Mouse (Mus musculus): ENCODE data around the gene Hivep3.

The Hivep3 gene

DNA sequence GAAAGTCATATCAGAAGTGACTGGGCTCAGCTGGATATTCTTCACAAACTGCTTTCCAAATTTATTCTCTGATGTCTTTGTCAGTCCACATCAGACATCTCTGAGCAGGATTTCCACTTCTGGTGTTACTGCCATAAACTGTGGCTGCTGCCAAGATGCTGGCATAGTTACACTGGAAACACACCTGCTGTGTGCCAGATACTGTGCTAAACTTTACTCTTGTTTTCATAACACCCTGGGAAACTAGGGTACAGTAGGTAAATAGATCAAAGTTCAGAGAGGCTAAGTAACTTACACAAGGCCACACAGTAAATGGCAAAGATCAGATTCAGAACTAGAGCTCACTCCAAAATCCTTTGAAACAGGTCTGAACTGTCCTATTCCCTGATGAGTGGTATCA, 367.6 kb downstream of the Hivep3 start:
- DNase-seq (ENCODE audit: low spot score in 2 of 2): no peak

DNA sequence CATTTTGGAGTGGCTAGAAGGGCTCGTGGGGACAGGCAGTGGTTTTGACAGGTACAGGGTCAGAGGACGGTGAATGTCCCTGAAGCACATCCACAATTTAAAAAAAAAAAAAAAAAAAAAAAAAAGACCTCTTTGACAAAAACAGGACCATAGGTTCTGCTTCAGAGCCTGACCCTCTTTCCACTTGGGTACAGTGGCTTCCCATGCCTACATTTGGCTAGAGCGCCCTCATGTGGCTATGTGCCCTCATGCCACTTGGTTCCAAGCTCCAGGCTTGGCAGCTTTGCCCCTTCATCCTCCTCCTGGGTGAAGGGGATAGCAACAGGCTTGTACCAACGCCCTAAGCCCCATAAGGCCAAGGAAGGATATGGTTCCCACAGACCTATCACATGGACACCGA, 371.0 kb downstream of the Hivep3 start:
- peak; percentile 18 to 56 for DNase-seq (ENCODE audit: low spot score in 2 of 2)

DNA sequence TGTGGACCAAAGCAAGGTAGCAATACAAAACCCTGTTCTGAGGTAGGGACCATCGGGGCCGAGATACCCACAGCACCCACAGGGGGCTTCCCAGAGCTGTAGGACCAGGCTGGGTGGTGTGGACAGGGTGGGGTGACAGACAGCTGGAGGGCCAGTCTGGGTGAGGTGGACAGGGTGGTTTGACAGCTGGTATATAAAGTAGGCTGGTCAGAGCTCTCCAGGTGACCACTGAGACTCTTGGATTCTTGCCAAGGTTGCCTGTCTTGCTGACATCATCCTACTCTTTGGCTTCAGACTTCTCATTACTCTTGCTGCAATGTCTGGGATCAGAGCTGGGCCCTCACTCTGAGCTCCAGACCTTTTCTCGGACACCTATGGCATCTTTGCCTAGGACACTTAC, 372.8 kb downstream of the Hivep3 start:
- no peak for DNase-seq (ENCODE audit: low spot score in 2 of 2)

DNA sequence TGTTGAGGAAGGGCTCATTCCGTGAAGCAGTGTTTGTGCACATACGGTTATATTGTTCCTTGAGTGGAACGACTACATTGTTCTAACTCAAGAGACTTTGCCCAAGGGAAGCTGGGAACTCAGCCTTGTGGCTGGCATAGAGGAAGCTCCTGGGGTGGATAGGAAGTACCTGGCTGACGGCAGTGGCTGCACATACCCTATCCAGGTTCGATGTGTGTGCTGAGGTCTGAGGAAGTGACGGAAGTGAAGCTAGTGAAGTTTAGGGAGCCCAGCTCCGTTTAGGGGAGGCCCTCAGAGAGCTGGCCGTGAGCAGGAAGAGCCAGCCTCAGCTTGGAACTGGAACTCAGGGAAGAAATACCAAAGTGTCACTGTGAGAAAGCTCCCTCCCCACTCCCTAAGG, 374.2 kb downstream of the Hivep3 start:
- DNase-seq (ENCODE audit: low spot score in 2 of 2): no peak

DNA sequence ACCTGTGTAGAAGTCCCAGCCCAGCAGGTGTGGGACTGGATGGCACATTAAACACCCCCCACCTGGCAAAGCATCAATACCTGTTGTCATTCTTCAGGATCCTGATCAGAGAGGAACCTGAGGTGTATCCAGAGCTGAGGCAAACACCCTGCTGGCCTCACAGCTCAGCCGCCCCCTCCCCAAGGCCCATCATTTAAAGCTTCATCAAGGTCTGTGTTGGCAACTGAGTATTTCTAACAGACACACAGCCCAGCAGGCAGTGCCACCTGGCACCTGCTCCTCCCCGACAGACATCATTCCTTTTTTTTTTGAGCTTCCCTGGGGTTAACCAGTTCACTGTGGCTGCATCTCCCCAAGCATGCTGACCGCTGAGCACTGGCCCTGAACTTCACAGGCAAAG, 381.9 kb downstream of the Hivep3 start:
- no peak for DNase-seq (ENCODE audit: low spot score in 2 of 2)

DNA sequence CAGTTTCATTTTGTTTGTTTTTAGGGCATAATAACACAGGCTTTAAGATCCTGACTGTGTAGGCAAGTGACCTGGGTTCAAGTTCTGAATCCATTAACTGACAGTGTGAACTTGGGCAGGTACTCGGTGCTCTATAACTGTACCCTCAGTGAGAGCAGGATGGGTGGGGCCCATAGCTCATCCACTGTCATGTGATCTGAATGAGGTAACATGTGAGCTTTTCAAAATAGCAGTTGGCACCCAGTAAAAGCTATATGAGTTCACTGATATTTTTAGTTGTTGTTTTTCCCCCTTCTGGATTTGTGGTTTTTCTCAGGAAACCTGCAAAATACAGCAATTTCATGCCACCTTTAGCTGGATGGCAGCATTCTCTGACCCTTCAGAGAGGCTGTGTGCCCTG, 382.7 kb downstream of the Hivep3 start:
- DNase-seq (ENCODE audit: low spot score in 2 of 2): no peak

DNA sequence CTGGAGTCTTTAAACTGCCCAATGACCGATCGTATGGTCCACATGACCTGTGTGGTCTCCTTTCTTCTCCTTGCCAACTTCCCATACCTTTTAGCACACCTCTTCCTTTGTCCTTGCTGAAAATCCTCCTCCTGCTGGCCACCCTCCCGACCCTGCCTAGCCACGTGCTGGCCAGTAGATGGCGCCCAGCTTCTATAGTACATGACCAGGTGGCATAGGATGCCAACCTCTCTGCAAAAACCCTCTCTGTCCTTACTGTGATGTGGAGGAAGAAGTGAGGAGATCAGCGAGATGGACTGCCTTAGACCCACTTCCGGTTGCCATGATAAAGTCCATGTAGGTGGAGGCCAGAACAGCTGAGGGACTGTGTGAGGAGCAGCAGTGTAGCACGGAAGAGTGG, 386.7 kb downstream of the Hivep3 start:
- peak in 1 of 2 experiments; percentile 26 for DNase-seq (ENCODE audit: low spot score in 2 of 2)

DNA sequence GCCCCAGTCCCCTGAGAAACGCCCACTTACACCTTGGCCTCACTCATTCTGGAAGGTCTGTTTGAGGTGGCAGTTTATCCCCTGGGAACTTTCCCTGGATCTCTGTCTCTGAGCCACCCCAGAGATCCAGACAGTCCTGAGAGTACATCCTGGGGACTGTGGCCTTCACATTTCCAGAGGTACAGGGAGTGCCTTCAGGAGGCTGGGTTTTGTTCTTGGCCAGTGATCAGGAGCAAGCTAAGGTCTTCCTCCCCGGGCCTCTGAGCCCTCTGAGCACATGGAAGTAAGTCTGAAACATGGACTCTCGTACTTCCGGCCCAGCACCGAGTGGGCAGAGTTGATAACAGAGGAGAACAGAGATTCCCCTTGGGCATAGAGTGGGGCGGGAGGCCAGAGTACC, 391.1 kb downstream of the Hivep3 start:
- no peak for DNase-seq (ENCODE audit: low spot score in 2 of 2)

DNA sequence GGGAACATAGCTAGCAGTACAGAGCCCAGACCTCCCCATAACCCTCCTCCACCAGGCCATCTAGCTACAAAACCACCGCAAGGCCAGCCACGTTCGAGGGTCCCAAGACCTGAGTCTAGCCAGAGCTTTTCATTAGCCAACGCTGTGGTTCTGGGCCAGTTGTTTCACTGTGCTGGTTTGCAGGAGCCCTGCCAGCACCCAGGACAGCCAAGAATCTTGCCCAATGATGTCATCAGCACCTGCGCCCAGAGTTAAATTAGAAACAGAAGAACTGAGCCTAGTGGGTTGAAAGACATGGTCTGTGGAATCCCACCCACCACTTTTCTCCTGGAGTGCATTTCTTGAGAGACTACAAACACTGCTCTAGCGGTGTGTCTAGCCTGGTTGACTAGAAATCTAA, 392.5 kb downstream of the Hivep3 start:
- DNase-seq (ENCODE audit: low spot score in 2 of 2): no peak

DNA sequence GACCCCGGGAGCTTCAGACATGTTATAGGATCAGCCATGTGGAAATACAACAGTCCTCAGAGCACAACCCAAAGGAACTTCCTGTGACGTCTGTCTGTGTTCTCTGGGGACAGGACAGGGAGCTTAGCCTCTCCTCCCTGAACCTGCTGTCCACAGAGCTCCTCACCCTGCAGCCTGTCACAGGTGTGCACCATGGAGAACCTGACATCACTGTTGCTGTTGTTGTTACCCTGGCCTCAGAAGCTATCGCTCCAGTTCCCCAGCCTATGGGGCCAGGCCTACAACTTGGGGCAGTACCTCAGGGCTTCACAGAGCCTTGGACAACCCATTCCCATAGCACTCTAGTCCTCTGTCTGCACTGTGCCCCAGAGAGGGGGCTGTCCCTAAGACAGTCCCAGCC, 393.7 kb downstream of the Hivep3 start:
- DNase-seq (ENCODE audit: low spot score in 2 of 2): no peak

DNA sequence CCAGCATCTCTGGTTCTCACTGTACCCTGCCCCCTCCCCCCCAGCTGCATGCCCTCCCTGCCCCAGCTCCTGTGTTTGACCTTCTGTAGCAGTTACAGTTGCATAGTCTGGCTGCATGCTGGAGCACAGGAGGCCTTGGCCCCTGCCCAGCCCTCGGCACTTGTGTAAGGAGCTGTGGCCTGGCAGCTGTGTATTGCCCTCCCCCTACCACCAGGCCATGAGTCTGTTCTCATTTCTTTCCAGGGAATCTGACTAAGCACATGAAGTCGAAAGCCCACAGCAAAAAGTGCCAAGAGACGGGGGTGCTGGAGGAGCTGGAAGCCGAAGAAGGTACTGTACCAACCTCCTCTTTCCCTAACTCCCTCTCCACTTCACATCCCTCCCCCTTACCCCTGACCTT, 394.4 kb downstream of the Hivep3 start:
- no peak for DNase-seq (ENCODE audit: low spot score in 2 of 2)

DNA sequence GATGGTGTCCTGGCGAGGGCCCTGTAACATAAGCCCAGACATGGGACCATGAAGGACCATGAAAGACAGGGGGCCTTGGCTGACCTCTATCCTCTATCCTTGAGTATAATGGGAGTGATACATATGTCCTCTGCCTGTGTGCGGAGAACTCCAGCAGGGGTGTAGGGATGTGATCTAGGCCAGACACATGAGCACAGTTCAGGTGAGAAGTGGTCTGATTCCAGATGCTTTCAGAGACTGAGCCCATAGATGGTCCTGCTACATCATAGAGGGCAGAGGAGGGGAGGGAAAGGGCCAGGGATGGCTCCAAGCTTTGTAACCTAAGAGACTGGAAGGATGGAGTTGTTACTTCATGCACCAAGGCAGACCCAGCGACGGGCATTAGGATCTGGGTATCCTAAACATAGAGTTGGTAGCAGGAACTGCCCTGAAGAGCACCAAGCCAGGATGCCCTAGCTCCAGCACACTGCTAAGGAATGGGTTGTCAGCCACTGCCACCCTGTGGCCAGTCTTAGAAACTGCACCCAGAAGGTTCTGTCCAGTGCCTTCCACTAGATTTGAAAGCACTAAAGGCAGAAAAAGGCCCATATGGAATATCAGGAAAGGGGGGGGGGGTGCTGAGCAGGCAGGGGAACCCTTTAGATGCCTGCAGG, 395.8 kb downstream of the Hivep3 start:
- peak; percentile 7 to 29 for DNase-seq (ENCODE audit: low spot score in 2 of 2)

DNA sequence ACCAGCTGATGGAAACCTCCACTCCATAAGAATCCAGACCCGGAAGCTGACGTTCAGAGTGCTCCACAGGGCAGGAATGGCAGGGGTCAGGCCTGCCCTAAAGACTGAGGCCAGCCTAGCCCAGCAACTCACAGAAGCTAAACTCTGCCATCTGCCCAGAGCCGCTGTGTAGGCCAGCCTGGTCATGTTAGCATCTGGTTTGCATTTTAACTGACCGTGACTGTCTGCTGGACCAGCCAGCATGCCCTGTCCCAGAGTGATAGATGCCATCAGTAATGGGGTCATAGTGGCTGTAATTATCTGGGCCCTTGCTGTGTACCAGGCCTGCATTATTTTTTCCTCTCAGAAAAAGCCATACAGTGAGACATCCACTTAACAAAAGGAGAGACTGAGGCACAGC, 397.3 kb downstream of the Hivep3 start:
- no peak for DNase-seq (ENCODE audit: low spot score in 2 of 2)

DNA sequence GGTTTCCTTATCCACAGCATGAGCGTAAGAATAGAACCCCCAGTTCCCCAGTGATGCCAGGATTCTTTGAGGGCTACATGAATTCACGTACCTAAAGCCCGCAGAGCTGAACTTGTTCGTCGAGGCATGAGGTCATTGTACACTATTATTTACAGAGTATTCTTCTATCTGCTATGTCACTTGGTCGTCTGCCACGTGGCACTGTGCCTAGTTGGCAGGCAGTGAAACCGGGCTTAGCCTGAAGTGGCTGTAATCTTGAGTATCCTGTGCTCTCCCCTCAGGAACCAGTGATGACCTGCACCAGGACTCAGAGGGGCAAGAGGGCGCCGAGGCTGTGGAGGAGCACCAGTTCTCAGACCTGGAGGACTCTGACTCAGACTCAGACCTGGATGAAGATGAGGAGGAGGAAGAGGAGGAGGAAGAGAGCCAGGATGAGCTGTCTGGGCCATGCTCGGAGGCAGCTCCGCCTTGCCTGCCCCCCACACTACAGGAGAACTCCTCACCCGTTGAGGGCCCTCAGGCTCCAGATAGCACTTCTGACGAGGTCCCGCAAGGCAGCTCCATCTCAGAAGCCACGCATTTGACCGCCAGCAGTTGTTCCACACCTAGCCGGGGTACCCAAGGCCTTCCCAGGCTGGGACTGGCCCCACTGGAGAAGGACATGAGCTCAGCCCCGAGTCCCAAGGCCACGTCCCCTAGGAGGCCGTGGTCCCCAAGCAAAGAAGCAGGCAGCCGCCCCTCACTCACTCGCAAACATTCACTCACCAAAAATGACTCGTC, 398.0 kb downstream of the Hivep3 start:
- no peak for DNase-seq (ENCODE audit: low spot score in 2 of 2)

DNA sequence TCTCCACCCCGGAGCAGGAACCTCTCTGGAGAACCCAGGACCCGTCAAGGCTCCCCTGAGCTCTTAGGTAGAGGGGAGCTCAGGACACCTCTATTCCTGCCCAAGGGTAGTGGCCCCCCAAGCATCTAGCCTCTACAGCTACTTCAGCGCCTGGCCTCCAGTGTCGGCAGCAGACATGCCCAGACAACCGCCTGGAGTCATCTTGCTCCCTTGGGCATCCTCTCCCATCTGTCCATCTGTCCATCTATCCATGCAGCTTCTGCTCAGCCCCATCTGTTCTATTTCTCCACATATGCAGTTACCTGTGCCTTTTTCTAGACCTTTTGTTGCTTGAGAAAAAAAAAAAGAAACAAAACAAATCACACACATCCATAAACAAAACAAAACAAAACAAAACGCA, 400.6 kb downstream of the Hivep3 start:
- no peak for DNase-seq (ENCODE audit: low spot score in 2 of 2)

DNA sequence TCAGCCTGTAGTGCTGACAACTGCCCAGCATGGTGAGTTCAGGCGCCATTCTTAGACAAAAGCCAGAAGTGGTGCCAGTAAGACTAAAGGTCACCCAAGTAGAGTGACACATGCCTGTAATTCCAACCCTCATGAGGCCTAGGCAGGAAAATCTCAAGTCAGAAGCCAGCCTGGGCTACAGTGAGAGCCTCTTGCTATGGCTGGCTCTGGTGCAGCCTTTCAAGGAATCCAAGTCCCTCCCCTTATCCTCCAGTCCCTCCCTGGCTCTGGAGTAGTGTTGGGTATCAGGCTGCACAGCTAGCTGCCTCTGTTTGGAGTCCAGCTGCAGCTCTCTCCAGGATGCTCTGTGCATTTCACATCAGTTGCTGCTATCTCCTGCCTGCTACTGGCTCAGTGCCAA, 408.2 kb downstream of the Hivep3 start:
- no peak for DNase-seq (ENCODE audit: low spot score in 2 of 2)

DNA sequence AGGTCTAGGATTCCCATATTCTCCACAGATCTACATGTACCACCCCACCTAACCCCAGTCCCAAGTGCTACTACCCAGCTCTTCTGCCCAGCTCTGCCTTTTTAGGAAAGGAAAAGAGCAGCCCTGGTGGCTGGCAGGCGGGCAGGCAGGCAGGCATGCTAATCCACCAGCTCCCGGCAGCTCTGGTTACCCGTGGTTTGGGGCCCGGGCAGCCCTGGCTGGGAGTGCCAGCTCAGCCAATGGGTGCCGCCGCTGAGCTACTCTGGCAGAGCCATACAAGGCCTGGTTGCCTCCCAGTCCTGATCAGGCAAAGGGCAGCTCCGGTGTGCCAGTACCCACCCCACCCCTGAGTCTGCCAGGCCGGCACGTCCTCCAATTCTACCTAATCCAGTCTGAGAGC, 409.3 kb downstream of the Hivep3 start:
- DNase-seq (ENCODE audit: low spot score in 2 of 2): no peak

DNA sequence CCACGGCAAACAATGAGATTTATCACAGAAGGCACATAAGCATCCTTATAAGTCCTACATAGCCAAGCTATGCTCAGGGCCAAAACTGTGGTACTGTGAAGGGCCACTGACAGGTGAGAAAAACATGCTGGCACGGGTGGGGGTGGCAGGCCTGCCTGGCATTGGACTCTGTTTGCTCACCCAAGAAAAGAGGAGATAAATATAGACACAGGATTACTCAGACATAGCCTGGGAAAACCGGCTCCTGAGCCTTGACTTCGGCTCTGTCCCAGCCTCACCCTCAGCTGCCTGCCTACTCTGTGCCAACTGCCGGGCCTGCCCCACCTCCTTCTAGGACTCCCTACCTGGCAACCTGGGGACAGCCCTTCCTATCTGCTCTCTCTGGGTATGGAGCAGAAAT, 410.8 kb downstream of the Hivep3 start:
- DNase-seq (ENCODE audit: low spot score in 2 of 2): no peak

DNA sequence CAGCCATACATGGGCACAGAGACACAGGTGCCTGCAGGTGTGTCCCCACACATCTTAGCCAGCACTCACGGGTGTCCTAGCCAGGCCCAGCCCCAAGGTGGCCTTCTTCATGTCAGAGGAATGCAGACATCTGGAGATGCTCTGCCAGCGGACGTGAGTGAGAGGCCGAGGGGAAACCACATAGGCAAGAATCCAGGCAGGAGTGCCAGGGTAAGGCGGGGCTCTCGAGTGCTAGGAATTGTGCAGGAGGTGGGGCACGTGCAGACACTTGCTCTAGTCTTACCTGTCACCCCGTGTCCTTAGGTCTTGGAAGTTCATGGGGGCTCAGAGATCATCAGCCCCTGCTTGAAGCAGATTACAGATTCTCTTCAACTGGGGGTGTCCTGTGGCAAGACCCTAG, 412.3 kb downstream of the Hivep3 start:
- DNase-seq (ENCODE audit: low spot score in 2 of 2): no peak

DNA sequence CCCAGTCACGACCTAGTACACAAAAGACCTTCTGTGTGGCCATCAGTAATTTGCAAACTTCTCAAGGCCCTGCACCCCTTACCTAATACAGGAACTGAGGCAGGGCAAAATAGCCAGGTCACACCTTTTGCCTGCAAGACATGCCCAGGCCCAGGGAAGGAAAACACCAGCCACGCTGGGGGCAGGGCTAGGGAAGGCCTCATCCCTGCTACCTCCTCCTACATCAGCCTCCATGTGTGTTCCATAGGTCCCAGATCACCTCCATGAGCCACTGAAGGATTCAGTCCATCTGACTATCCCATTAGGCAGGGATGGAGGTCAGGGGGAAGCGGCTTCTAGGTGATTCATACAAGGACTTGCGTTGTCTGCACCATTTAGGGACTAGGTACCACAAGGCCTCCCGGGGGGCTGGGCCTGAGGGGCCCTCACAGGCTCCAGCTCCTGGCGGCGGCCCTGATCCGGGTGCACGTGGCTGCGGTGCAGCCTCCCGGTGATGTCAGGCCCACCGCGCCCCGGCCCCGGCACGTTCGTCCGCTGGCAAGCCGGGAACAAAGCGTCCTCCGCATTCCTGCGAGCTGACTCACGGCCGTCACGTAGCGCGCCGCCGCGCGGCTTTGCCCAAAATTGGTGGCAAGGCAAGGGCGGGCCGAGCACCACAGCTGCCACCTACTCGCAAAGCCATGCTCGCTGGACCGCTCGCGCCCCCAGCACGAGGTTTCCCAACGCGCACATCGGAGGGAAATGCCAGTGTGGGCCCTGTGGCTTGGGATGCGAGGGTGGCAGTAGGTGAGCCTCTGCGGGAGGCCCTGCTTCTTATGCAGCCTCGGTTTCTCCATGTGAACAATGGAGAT, 414.9 kb downstream of the Hivep3 start:
- no peak for DNase-seq (ENCODE audit: low spot score in 2 of 2)

DNA sequence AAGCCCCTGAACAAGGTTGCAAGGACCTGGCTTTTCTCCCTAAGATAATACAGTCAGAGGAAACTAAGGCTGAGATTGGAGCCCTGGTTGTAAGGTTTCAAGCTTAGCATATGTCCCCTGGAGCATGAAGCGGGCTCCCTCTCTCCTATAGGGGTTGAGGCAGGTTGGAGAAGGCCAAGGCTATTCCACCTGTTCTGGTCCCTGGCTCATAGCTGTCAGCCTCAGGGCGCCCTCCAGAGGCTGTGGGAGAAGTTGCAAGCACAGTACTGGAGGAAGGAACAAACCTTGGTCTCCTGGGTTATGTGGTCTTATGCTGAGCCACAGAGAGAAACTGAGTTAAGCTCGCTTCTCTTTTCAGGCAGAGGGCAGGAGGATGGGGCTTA, 415.5 kb downstream of the Hivep3 start:
- no peak for DNase-seq (ENCODE audit: low spot score in 2 of 2)

DNA sequence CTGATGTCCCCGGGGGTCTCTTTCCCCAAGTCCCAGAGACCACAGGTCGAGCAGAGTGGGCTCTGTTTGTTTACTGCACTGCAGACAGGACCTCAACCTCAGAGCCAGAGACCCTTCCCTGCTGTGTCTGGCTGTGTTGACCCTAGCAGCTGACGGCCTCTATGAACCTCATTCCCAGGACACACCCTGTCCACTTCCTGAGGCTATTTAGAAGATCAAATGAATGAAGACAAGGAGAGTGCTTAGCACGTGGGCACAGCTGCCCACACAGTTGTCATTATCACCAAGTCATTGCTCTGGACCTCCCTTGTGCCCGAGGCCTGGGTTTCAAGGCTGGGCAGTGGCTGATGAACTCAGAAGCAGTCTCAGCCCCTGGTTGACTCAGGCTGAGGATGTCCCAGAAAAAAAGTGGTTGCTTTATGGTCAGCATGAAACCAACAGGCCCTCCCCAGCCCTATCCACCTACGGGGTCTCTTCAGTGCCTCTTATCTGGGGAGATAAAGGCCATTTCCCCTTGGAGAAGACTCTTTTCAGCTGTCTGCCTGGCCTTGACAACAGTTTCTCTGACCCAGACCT, 416.8 kb downstream of the Hivep3 start:
- no peak for DNase-seq (ENCODE audit: low spot score in 2 of 2)
